Mouse (Mus musculus): ENCODE results near the gene Ufsp1. TPM values are rescaled to one million over a fixed set of nuclear protein-coding genes. Genes with fewer than 3 reads are reported as not detected.

Gene Ufsp1
- total and polyA plus RNA-seq, 3 experiments = 6.9 to 16.1 TPM; not detected in 1

DNA sequence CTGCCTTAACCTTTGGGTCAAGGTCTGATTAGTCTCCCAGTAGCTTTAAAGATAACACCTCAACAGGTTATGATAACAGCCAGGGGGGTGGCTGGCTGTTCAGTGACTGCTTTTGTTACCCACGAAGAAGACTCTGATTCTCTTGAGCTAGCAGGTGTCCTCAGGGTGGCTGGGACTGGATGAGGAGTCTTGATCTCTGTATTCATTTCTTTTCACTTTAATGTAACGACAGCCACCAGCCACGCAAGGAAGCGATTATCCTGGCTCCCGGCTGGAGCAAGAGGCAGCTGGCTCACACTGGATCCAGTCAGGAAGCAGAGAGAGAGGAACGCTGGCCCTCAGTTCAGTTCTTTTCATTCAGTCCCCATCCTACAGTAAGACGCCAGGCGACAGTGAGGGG, 42.8 kb downstream of the Ufsp1 start:
- Histone ChIP-seq H3K27ac (ENCODE audit: control insufficient read depth, low read depth, low read length) (no peak overlapping the region), H3K4me3 (ENCODE audit: control insufficient read depth in 1 of 2, insufficient read depth in 1 of 2, low read depth in 2 of 2, low read length in 2 of 2) (no peak overlapping the region), H3K27me3 (ENCODE audit: control insufficient read depth in 1 of 2, insufficient read depth in 2 of 2, low read length in 2 of 2) (no peaks in the 10 kb centered on the region), H3K9ac (ENCODE audit: control insufficient read depth, low read depth, low read length, poor library complexity, severe bottlenecking) (no peak overlapping the region), H3K9me3 (replicated peaks; ENCODE audit: insufficient read depth, low read length) (no peaks in the 10 kb centered on the region), H3K36me3 (ENCODE audit: control insufficient read depth in 1 of 2, insufficient read depth in 2 of 2, low read length in 2 of 2) (peaks cover 0 to 19% of the 10 kb centered on the region in 2 experiments; a peak in 2 of 4 replicates), H3K79me2 (ENCODE audit: control insufficient read depth, insufficient read depth, low read length, poor library complexity) (no peaks in the 10 kb centered on the region; the same call in 1 of the 2 replicates), H3K4me1 (ENCODE audit: control insufficient read depth in 1 of 2, insufficient read depth in 2 of 2, low read length in 2 of 2) (peaks cover 2 to 36% of the 10 kb centered on the region in 2 experiments)
- TF ChIP-seq SIN3A (IDR thresholded peaks at IDR 0.05; ENCODE audit: low read length) (no peak), POLR2A (IDR thresholded peaks at IDR 0.05; ENCODE audit: control insufficient read depth in 1 of 2, insufficient read depth in 1 of 2, low read depth in 1 of 2, low read length in 2 of 2, poor library complexity in 1 of 2) (no peak), MXI1 (IDR thresholded peaks at IDR 0.05; ENCODE audit: low read depth, low read length) (no peak), ZNF384 (IDR thresholded peaks at IDR 0.05; ENCODE audit: low read depth, low read length) (no peak), USF2 (IDR thresholded peaks at IDR 0.05; ENCODE audit: borderline replicate concordance in 1 of 2, insufficient read depth in 1 of 2, low read depth in 1 of 2, low read length in 2 of 2) (no peak), GATA1 (IDR thresholded peaks at IDR 0.05; ENCODE audit: low read depth, low read length) (no peak), TAL1 (IDR thresholded peaks at IDR 0.05; ENCODE audit: low read length) (no peak)
- DNase-seq (ENCODE audit: low read depth, low spot score) = no peak

DNA sequence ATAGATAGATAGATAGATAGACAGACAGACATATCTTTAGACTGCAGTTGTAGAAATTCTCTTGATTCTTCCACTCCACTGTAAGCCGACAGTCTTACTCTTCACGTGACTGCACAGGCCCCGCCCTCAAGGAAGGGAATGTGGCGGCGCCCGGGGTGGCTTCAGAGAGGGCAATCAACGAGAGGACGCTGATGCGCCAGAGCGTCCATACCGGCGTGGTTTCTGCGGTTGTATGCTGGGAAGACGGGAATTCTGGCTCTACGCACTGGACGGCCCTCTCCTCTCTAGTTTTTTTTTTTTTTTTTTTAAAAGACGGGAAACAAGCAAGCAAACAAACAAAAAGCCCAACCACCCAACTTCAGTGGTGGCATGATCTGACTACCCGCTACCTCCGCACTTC, 43.8 kb downstream of the Ufsp1 start:
- peaks cover 2 to 30% of the 10 kb centered on the region in 2 experiments for H3K4me1 ChIP-seq (ENCODE audit: control insufficient read depth in 1 of 2, insufficient read depth in 2 of 2, low read length in 2 of 2)
- peak overlapping the region; percentile 32 to 89 for H3K4me3 ChIP-seq (ENCODE audit: control insufficient read depth in 1 of 2, insufficient read depth in 1 of 2, low read depth in 2 of 2, low read length in 2 of 2)
- DNase-seq (ENCODE audit: low read depth, low spot score) = peak; percentile 88
- H3K27me3 ChIP-seq (ENCODE audit: control insufficient read depth in 1 of 2, insufficient read depth in 2 of 2, low read length in 2 of 2) = no peaks in the 10 kb centered on the region
- peaks cover 0 to 15% of the 10 kb centered on the region in 2 experiments; a peak in 2 of 4 replicates for H3K36me3 ChIP-seq (ENCODE audit: control insufficient read depth in 1 of 2, insufficient read depth in 2 of 2, low read length in 2 of 2)
- no peaks in the 10 kb centered on the region; the same call in 1 of the 2 replicates for H3K79me2 ChIP-seq (ENCODE audit: control insufficient read depth, insufficient read depth, low read length, poor library complexity)
- no peaks in the 10 kb centered on the region for H3K9me3 ChIP-seq (replicated peaks; ENCODE audit: insufficient read depth, low read length)
- H3K9ac ChIP-seq (ENCODE audit: control insufficient read depth, low read depth, low read length, poor library complexity, severe bottlenecking) = peak overlapping the region; percentile 82
- peak overlapping the region; percentile 43 for H3K27ac ChIP-seq (ENCODE audit: control insufficient read depth, low read depth, low read length)
- TF ChIP-seq ELF1 (IDR thresholded peaks at IDR 0.05; ENCODE audit: low read depth, low read length) (no peak), JUND (IDR thresholded peaks at IDR 0.05; ENCODE audit: low read depth, low read length) (no peak), ZNF384 (IDR thresholded peaks at IDR 0.05; ENCODE audit: low read depth, low read length) (peak; percentile 75), EP300 (IDR thresholded peaks at IDR 0.05; ENCODE audit: low read depth in 1 of 2, low read length in 2 of 2) (no peak), CHD1 (IDR thresholded peaks at IDR 0.05; ENCODE audit: low read depth, low read length) (no peak), TCF12 (IDR thresholded peaks at IDR 0.05; ENCODE audit: low read depth, low read length) (0 out of 2 replicates have a peak, but pooled peaks have one; percentile 18), CTCF (IDR thresholded peaks at IDR 0.05 in 2 of 3, conservative IDR thresholded peaks at IDR 0.05 in 1 of 3; ENCODE audit: control insufficient read depth in 1 of 3, insufficient read depth in 1 of 3, low read depth in 2 of 3, low read length in 3 of 3, poor library complexity in 1 of 3, severe bottlenecking in 1 of 3) (0 out of 6 replicates have a peak, but pooled peaks of 1 of the 3 experiments have one; percentile 9), ZMIZ1 (IDR thresholded peaks at IDR 0.05; ENCODE audit: low read depth, low read length) (no peak), USF1 (IDR thresholded peaks at IDR 0.05; ENCODE audit: low read depth, low read length) (peak; percentile 96), MAX (IDR thresholded peaks at IDR 0.05; ENCODE audit: low read length) (peak; percentile 79), MAZ (IDR thresholded peaks at IDR 0.05; ENCODE audit: low read depth, low read length) (peak; percentile 28; the same call in 1 of the 2 replicates), NRF1 (IDR thresholded peaks at IDR 0.05; ENCODE audit: insufficient read depth, low read depth, low read length, poor library complexity, severe bottlenecking) (peak; percentile 49; the same call in 1 of the 2 replicates), UBTF (IDR thresholded peaks at IDR 0.05; ENCODE audit: borderline replicate concordance, insufficient read depth, low read depth, low read length) (no peak), CHD2 (IDR thresholded peaks at IDR 0.05; ENCODE audit: low read length) (no peak), POLR2AphosphoS2 (IDR thresholded peaks at IDR 0.05; ENCODE audit: low read length) (no peak), KAT2A (conservative IDR thresholded peaks at IDR 0.05; ENCODE audit: low read depth, low read length) (no peak; the same call in 1 of the 2 replicates), MEF2A (IDR thresholded peaks at IDR 0.05; ENCODE audit: extremely low read depth, insufficient replicate concordance, low read depth, low read length, poor library complexity, severe bottlenecking) (no peak), USF2 (IDR thresholded peaks at IDR 0.05; ENCODE audit: borderline replicate concordance in 1 of 2, insufficient read depth in 1 of 2, low read depth in 1 of 2, low read length in 2 of 2) (peak; percentile 73 to 87), GATA1 (IDR thresholded peaks at IDR 0.05; ENCODE audit: low read depth, low read length) (0 out of 2 replicates have a peak, but pooled peaks have one; percentile 48), E2F4 (IDR thresholded peaks at IDR 0.05; ENCODE audit: borderline replicate concordance, low read depth, low read length) (no peak), MYB (IDR thresholded peaks at IDR 0.05; ENCODE audit: low read depth, low read length) (no peak), HCFC1 (IDR thresholded peaks at IDR 0.05; ENCODE audit: low read depth, low read length) (peak; percentile 95), RAD21 (IDR thresholded peaks at IDR 0.05; ENCODE audit: low read depth, low read length) (no peak), SMC3 (IDR thresholded peaks at IDR 0.05; ENCODE audit: low read depth, low read length) (no peak), TBP (IDR thresholded peaks at IDR 0.05; ENCODE audit: low read depth, low read length) (peak; percentile 47; the same call in 1 of the 2 replicates), ZKSCAN1 (IDR thresholded peaks at IDR 0.05; ENCODE audit: low read depth, low read length) (no peak)

All from MEL (cell line).